Mouse (Mus musculus): ENCODE data around the gene Ccr7. TPM values are rescaled to one million over a fixed set of nuclear protein-coding genes. Genes with fewer than 3 reads are reported as not detected.

The Ccr7 gene
- total and polyA plus RNA-seq, 2 experiments from 2014 or later = not detected

- ATAC-seq (ENCODE audit: low FRiP score) (no peak), DNase-seq (ENCODE audit: low spot score) (no peak)
- H3K4me3 ChIP-seq (ENCODE audit: low read depth, low read length) = no peak overlapping the region
- H3K27ac ChIP-seq (ENCODE audit: low read depth, low read length) = no peak overlapping the region
- H3K36me3 ChIP-seq (ENCODE audit: insufficient read depth, low read length) = no peaks in the 10 kb centered on the region
- H3K4me1 ChIP-seq (ENCODE audit: insufficient read depth, low read length) = no peaks in the 10 kb centered on the region
- H3K27me3 ChIP-seq (ENCODE audit: insufficient read depth, low read length) = no peaks in the 10 kb centered on the region
- 84% methylated on average over 2 of the region's 2 CpGs for WGBS
- no peak for TF ChIP-seq CTCF (IDR thresholded peaks at IDR 0.05)
- no peak overlapping the region for H3K4me2 ChIP-seq (ENCODE audit: low read depth, low read length, poor library complexity, severe bottlenecking)
- H3K9ac ChIP-seq (replicated peaks; ENCODE audit: low read length, poor library complexity, severe bottlenecking) = no peak overlapping the region
- no peaks in the 10 kb centered on the region for H3K9me3 ChIP-seq (ENCODE audit: low read length)
Observed at GRCm38 (mm10) chr11:99169438-99169837, 14.6 kb upstream of the Ccr7 start.

GRCm38 (mm10) chr11:99168030-99168474, 13.2 kb upstream of the Ccr7 start:
- DNase-seq (ENCODE audit: low spot score) (no peak), ATAC-seq (ENCODE audit: low FRiP score) (no peak)
- Histone ChIP-seq H3K4me1 (ENCODE audit: insufficient read depth, low read length) (no peaks in the 10 kb centered on the region), H3K27me3 (ENCODE audit: insufficient read depth, low read length) (no peaks in the 10 kb centered on the region), H3K4me3 (ENCODE audit: low read depth, low read length) (no peak overlapping the region), H3K4me2 (ENCODE audit: low read depth, low read length, poor library complexity, severe bottlenecking) (no peak overlapping the region), H3K36me3 (ENCODE audit: insufficient read depth, low read length) (no peaks in the 10 kb centered on the region), H3K9me3 (ENCODE audit: low read length) (no peaks in the 10 kb centered on the region), H3K27ac (ENCODE audit: low read depth, low read length) (no peak overlapping the region), H3K9ac (replicated peaks; ENCODE audit: low read length, poor library complexity, severe bottlenecking) (no peak overlapping the region)
- 70% methylated on average over 12 of the region's 12 CpGs for WGBS
- TF ChIP-seq CTCF (IDR thresholded peaks at IDR 0.05) = no peak

GRCm38 (mm10) chr11:99167576-99167975, 12.7 kb upstream of the Ccr7 start:
- H3K27me3 ChIP-seq (ENCODE audit: insufficient read depth, low read length) = no peaks in the 10 kb centered on the region
- H3K4me1 ChIP-seq (ENCODE audit: insufficient read depth, low read length) = no peaks in the 10 kb centered on the region
- ATAC-seq (ENCODE audit: low FRiP score) (no peak), DNase-seq (ENCODE audit: low spot score) (no peak)
- no peak overlapping the region for H3K9ac ChIP-seq (replicated peaks; ENCODE audit: low read length, poor library complexity, severe bottlenecking)
- TF ChIP-seq CTCF (IDR thresholded peaks at IDR 0.05) = no peak
- no peaks in the 10 kb centered on the region for H3K36me3 ChIP-seq (ENCODE audit: insufficient read depth, low read length)
- 87% methylated on average over 7 of the region's 7 CpGs for WGBS
- H3K27ac ChIP-seq (ENCODE audit: low read depth, low read length) = no peak overlapping the region
- no peak overlapping the region for H3K4me2 ChIP-seq (ENCODE audit: low read depth, low read length, poor library complexity, severe bottlenecking)
- H3K9me3 ChIP-seq (ENCODE audit: low read length) = no peaks in the 10 kb centered on the region
- no peak overlapping the region for H3K4me3 ChIP-seq (ENCODE audit: low read depth, low read length)

- Histone ChIP-seq H3K36me3 (ENCODE audit: insufficient read depth, low read length) (no peaks in the 10 kb centered on the region), H3K9me3 (ENCODE audit: low read length) (no peaks in the 10 kb centered on the region), H3K4me1 (ENCODE audit: insufficient read depth, low read length) (no peaks in the 10 kb centered on the region), H3K27me3 (ENCODE audit: insufficient read depth, low read length) (no peaks in the 10 kb centered on the region), H3K9ac (replicated peaks; ENCODE audit: low read length, poor library complexity, severe bottlenecking) (no peak overlapping the region), H3K4me3 (ENCODE audit: low read depth, low read length) (no peak overlapping the region), H3K4me2 (ENCODE audit: low read depth, low read length, poor library complexity, severe bottlenecking) (no peak overlapping the region), H3K27ac (ENCODE audit: low read depth, low read length) (no peak overlapping the region)
- no peak for TF ChIP-seq CTCF (IDR thresholded peaks at IDR 0.05)
- DNase-seq (ENCODE audit: low spot score) = no peak
- 91% methylated on average over 7 of the region's 7 CpGs for WGBS
- no peak for ATAC-seq (ENCODE audit: low FRiP score)
Observed at GRCm38 (mm10) chr11:99166241-99166640, 11.4 kb upstream of the Ccr7 start.

- 73% methylated on average over 11 of the region's 11 CpGs for WGBS
- H3K9ac ChIP-seq (replicated peaks; ENCODE audit: low read length, poor library complexity, severe bottlenecking) = no peak overlapping the region
- H3K27ac ChIP-seq (ENCODE audit: low read depth, low read length) = no peak overlapping the region
Observed at GRCm38 (mm10) chr11:99165031-99165752, 10.3 kb upstream of the Ccr7 start.

GRCm38 (mm10) chr11:99162972-99163686, 8.3 kb upstream of the Ccr7 start:
- H3K27ac ChIP-seq (ENCODE audit: low read depth, low read length) = no peak overlapping the region
- no peaks in the 10 kb centered on the region for H3K9me3 ChIP-seq (ENCODE audit: low read length)
- no peaks in the 10 kb centered on the region for H3K27me3 ChIP-seq (ENCODE audit: insufficient read depth, low read length)
- ATAC-seq (ENCODE audit: low FRiP score) (no peak), DNase-seq (ENCODE audit: low spot score) (no peak)
- no peak for TF ChIP-seq CTCF (IDR thresholded peaks at IDR 0.05)
- no peak overlapping the region for H3K4me3 ChIP-seq (ENCODE audit: low read depth, low read length)
- H3K4me1 ChIP-seq (ENCODE audit: insufficient read depth, low read length) = no peaks in the 10 kb centered on the region
- H3K36me3 ChIP-seq (ENCODE audit: insufficient read depth, low read length) = no peaks in the 10 kb centered on the region
- 72% methylated on average over 10 of the region's 10 CpGs for WGBS
- H3K4me2 ChIP-seq (ENCODE audit: low read depth, low read length, poor library complexity, severe bottlenecking) = no peak overlapping the region
- H3K9ac ChIP-seq (replicated peaks; ENCODE audit: low read length, poor library complexity, severe bottlenecking) = no peak overlapping the region

More at GRCm38 (mm10) chr11:99165031-99165752, 10.3 kb upstream of the Ccr7 start:
- no peak for TF ChIP-seq CTCF (IDR thresholded peaks at IDR 0.05)
- ATAC-seq (ENCODE audit: low FRiP score) = no peak
- Histone ChIP-seq H3K27me3 (ENCODE audit: insufficient read depth, low read length) (no peaks in the 10 kb centered on the region), H3K9me3 (ENCODE audit: low read length) (no peaks in the 10 kb centered on the region), H3K36me3 (ENCODE audit: insufficient read depth, low read length) (no peaks in the 10 kb centered on the region), H3K4me3 (ENCODE audit: low read depth, low read length) (no peak overlapping the region), H3K4me1 (ENCODE audit: insufficient read depth, low read length) (no peaks in the 10 kb centered on the region), H3K4me2 (ENCODE audit: low read depth, low read length, poor library complexity, severe bottlenecking) (no peak overlapping the region)
- DNase-seq (ENCODE audit: low spot score) = no peak
